Mouse (Mus musculus): ENCODE measurements around the gene Syk. TPM values are rescaled to one million over a fixed set of nuclear protein-coding genes. Genes with fewer than 3 reads are reported as not detected.

The Syk gene
- polyA plus RNA-seq (2015; fragmentation: Illumina TruSeq; extraction: RNeasy Lipid Tissue Mini Kit (QIAGEN cat#74804); ENCODE audit: low read depth, low replicate concordance), result 2.1 TPM

GRCm38 (mm10) chr13:52582878-52583661 is at the start of gene Syk:
Gene Syk (plus strand): TSS chr13:52583173.

Other genes starting within 250 kb of the Syk start
- gene Diras2, start 51.9 kb upstream of the Syk start, polyA plus RNA-seq (2015; fragmentation: Illumina TruSeq; extraction: RNeasy Lipid Tissue Mini Kit (QIAGEN cat#74804); ENCODE audit: low read depth, low replicate concordance), result 147 TPM